21 mouse cellular contexts compared by ENCODE assay signal in genomic region chr13:113486368-113486955, GRCm38 (mm10).
DNase-seq lines count a peak whose midpoint lies in the region; ATAC-seq and TF ChIP-seq lines count a peak whose summit lies in the region.
"Had no signal": no experiment of that assay in that cellular context is flagged by ENCODE, and none has a peak within 500 bp of the region (broad histone marks: within the 10 kb centered on the region; RNA-seq: fewer than 3 reads in every experiment).

No protein-coding gene starts in this region.

- intact Hi-C loops in gastrocnemius, adult 2 months (cut with DNase I), result no loop called here

- no peak for TF ChIP-seq CTCF in gastrocnemius, adult 2 months (IDR thresholded peaks at IDR 0.05)
- TF ChIP-seq CTCF in liver, adult 2 months (IDR thresholded peaks at IDR 0.05; ENCODE audit: low read depth, low read length), result no peak

- no peaks in the 10 kb centered on the region; the same call in 1 of the 2 replicates for H3K4me1 ChIP-seq in liver, adult 2 months (ENCODE audit: control insufficient read depth, insufficient read depth, low read length)
- H3K4me1 ChIP-seq in liver, embryonic 12.5 days, result no peaks in the 10 kb centered on the region
- H3K4me1 ChIP-seq in forebrain, embryonic 15.5 days, result no peaks in the 10 kb centered on the region
- H3K4me1 ChIP-seq: hindbrain, embryonic 13.5 days; liver, embryonic 13.5 days; midbrain, embryonic 10.5 days; neural tube, embryonic 13.5 days had no signal

- no peak overlapping the region for H3K9ac ChIP-seq in liver, adult 2 months (ENCODE audit: low read depth, low read length)
- H3K9ac ChIP-seq in liver, embryonic 12.5 days, result no peak overlapping the region
- H3K9ac ChIP-seq in forebrain, embryonic 15.5 days (replicated peaks), result no peak overlapping the region
- H3K9ac ChIP-seq: embryonic facial prominence, embryonic 15.5 days; hindbrain, embryonic 13.5 days; liver, embryonic 13.5 days; neural tube, embryonic 13.5 days had no signal

- no peaks in the 10 kb centered on the region for H3K79me2 ChIP-seq in liver, adult 2 months (ENCODE audit: control insufficient read depth, insufficient read depth, low read length)

- ATAC-seq in liver, embryonic 12.5 days, result no peak
- peak; percentile 64 for ATAC-seq in granulocyte monocyte progenitor cell, adult 5-6 weeks (replicated peaks; ENCODE audit: poor library complexity, severe bottlenecking)
- ATAC-seq in neutrophil, adult 5-6 weeks (ENCODE audit: extremely low read depth, insufficient number of reproducible peaks, low FRiP score, poor library complexity, severe bottlenecking), result peak; percentile 53
- ATAC-seq in erythroblast, adult 5-6 weeks (replicated peaks; ENCODE audit: low FRiP score, poor library complexity, severe bottlenecking), result no peak
- no peak for ATAC-seq in forebrain, embryonic 15.5 days (replicated peaks)
- ATAC-seq: forebrain, embryonic 14.5 days had no signal

- peak overlapping the region; percentile 12; the same call in 1 of the 2 replicates for H3K27ac ChIP-seq in gastrocnemius, adult 2 months
- no peak overlapping the region for H3K27ac ChIP-seq in liver, adult 2 months (replicated peaks; ENCODE audit: insufficient read depth, low read depth, low read length)
- no peak overlapping the region for H3K27ac ChIP-seq in liver, embryonic 12.5 days
- H3K27ac ChIP-seq in forebrain, embryonic 15.5 days (replicated peaks), result no peak overlapping the region
- H3K27ac ChIP-seq: embryonic facial prominence, embryonic 15.5 days; heart, adult 2 months; hindbrain, embryonic 13.5 days; liver, embryonic 13.5 days; midbrain, embryonic 10.5 days; neural tube, embryonic 13.5 days had no signal

- no peaks in the 10 kb centered on the region for H3K9me3 ChIP-seq in liver, embryonic 12.5 days (replicated peaks)
- H3K9me3 ChIP-seq in forebrain, embryonic 15.5 days, result no peaks in the 10 kb centered on the region
- H3K9me3 ChIP-seq: embryonic facial prominence, embryonic 15.5 days; liver, embryonic 13.5 days had no signal

- H3K4me3 ChIP-seq in gastrocnemius, adult 2 months, result no peak overlapping the region
- H3K4me3 ChIP-seq in liver, adult 2 months (ENCODE audit: insufficient read depth, low read depth, low read length), result no peak overlapping the region
- H3K4me3 ChIP-seq in liver, embryonic 12.5 days, result no peak overlapping the region
- no peak overlapping the region for H3K4me3 ChIP-seq in forebrain, embryonic 15.5 days
- H3K4me3 ChIP-seq: embryonic facial prominence, embryonic 15.5 days; heart, adult 2 months; hindbrain, embryonic 13.5 days; liver, embryonic 13.5 days; midbrain, embryonic 10.5 days; neural tube, embryonic 13.5 days had no signal

- no peak for DNase-seq in gastrocnemius, adult 2 months
- no peak for DNase-seq in gastrocnemius, adult 18-20 months (ENCODE audit: low spot score)
- DNase-seq in liver, adult 2 months (ENCODE audit: extremely low read depth, low read depth, low spot score), result peak; percentile 35
- DNase-seq: adrenal gland, adult 2 months; cerebellum, postnatal 10 days; embryo, embryonic 11 days; liver, embryonic 13.5 days; lung, postnatal 10 days; thymus, postnatal 25 days had no signal

- H3K36me3 ChIP-seq in liver, adult 2 months (ENCODE audit: control insufficient read depth, insufficient read depth, low read length), result no peaks in the 10 kb centered on the region
- no peaks in the 10 kb centered on the region for H3K36me3 ChIP-seq in liver, embryonic 12.5 days
- no peaks in the 10 kb centered on the region for H3K36me3 ChIP-seq in forebrain, embryonic 15.5 days
- H3K36me3 ChIP-seq: embryonic facial prominence, embryonic 15.5 days; hindbrain, embryonic 13.5 days; liver, embryonic 13.5 days; midbrain, embryonic 10.5 days; neural tube, embryonic 13.5 days had no signal

- no peak overlapping the region for H3K4me2 ChIP-seq in liver, embryonic 12.5 days
- no peak overlapping the region for H3K4me2 ChIP-seq in forebrain, embryonic 15.5 days (replicated peaks)
- H3K4me2 ChIP-seq: embryonic facial prominence, embryonic 15.5 days; hindbrain, embryonic 13.5 days; liver, embryonic 13.5 days; neural tube, embryonic 13.5 days had no signal

- TF ChIP-seq POLR2A in liver, adult 2 months (IDR thresholded peaks at IDR 0.05; ENCODE audit: extremely low read depth, insufficient read depth, low read length), result no peak

- WGBS in liver, adult 2 months, result 66% methylated on average over 6 of the region's 6 CpGs
- WGBS in liver, embryonic 12.5 days (ENCODE audit: insufficient replicate concordance), result 34% methylated on average over 6 of the region's 6 CpGs
- 88% methylated on average over 6 of the region's 6 CpGs for WGBS in forebrain, embryonic 15.5 days

- H3K27me3 ChIP-seq in liver, adult 2 months (ENCODE audit: control insufficient read depth, insufficient read depth, low read length), result no peaks in the 10 kb centered on the region
- no peaks in the 10 kb centered on the region for H3K27me3 ChIP-seq in liver, embryonic 12.5 days (replicated peaks)
- no peaks in the 10 kb centered on the region for H3K27me3 ChIP-seq in forebrain, embryonic 15.5 days
- H3K27me3 ChIP-seq: CH12.LX; embryonic facial prominence, embryonic 15.5 days; hindbrain, embryonic 13.5 days; neural tube, embryonic 13.5 days had no signal

Comparison
In these comparisons a context has a peak if more than half of its experiments do, and no peak if none do; other contexts are left out.
1. ATAC-seq: peak in granulocyte monocyte progenitor cell, adult 5-6 weeks (single experiment) and neutrophil, adult 5-6 weeks (single experiment); none in liver, embryonic 12.5 days (single experiment), erythroblast, adult 5-6 weeks (single experiment) and forebrain, embryonic 15.5 days (single experiment).